Mouse (Mus musculus): ENCODE results near the gene Ripply3. TPM values are rescaled to one million over a fixed set of nuclear protein-coding genes. Genes with fewer than 3 reads are reported as not detected.

Gene Ripply3
- polyA plus RNA-seq, 1 experiment: not detected

DNA sequence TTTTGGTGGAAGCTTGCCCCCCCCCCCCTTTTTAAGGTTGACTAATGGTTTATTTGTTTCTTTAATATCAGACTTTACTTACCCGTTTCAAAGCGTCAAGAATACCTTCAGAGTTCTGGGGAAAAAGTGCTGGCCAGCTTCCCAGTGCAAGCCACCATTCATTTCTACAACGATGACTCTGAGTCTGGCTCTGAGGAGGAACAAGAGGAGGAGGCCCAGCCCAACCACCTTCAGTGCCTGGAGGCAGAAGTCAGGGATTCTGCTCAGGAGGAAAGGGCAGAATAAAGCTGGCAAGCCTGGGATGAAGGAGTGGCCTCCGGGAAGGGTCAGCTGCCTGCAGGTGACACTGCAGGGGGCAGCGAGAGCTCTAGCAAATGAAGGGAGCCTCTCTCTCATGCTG is 7.4 kb downstream of the Ripply3 start:
- TF ChIP-seq GATA1 (IDR thresholded peaks at IDR 0.05; ENCODE audit: low read length): no peak

DNA sequence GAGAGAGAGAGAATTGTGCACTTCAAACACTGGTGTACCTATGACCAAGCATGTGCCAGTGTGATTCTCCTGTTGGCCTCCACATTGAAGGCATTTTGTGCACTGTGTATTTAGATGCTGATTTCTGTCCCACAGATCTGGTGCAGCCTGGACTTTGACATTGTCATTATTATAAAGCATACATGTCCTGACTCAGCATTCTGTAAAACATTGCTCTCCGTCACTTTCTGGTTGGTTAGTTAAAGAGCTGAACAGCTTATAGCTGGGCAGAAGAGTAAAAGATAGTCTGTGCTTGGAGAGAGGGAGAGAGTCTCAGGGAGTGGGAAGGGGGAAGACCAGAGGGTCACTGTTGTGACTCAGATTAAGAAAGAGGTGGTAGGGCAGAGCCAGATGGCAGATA is 17.5 kb downstream of the Ripply3 start:
- TF ChIP-seq GATA1 (IDR thresholded peaks at IDR 0.05; ENCODE audit: low read length): no peak

DNA sequence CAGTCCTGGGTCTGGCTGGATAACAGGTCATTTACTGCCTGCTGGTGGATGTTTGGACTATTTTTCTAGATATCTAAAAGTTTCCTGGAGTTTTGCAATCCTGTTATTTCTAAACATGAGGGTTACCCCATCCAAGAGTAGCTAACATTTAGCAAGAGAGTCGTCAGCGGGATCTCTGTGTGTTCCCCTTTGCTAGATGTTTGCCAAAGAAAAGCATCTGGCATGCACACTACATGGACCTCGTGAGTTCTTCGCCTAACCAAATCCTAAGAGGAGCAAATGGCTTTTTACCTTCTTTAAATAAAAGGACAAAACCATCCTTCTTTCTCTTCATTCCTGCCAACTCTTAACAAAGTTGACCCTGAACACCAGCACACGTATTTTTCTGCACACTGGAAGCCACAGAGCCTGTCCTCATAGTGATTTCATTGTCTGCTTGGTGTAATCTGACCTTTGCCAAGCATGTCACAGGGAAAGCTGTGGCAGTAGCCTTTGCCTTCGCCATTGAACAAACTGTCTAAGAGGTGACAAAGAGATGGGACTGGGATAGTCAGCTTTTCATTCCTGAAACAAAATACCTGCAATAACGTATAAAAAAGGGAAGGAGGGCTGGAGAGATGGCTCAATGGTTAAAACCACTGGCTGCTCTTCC is 19.0 kb downstream of the Ripply3 start:
- TF ChIP-seq GATA1 (IDR thresholded peaks at IDR 0.05; ENCODE audit: low read length): no peak

DNA sequence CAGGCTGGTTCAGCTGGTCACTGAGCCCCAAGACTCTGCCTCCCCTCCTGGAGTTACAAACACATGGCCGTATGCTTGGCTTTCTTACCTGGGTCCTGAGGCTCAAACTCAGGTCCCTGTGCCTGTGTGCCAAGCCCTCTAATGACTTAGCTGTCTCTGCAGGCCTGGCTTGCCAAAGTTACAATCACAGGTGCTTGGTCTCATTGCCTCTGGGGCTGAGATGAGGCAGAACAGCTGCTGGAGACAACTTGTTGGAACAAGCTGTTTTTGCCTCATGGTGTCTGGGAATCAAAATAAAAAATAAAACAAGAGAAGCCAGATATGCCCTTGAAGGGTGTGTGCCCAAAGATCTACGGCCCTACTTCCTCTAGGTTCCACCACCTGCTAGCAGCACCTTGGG is 20.6 kb downstream of the Ripply3 start:
- no peak for TF ChIP-seq GATA1 (IDR thresholded peaks at IDR 0.05; ENCODE audit: low read length)

DNA sequence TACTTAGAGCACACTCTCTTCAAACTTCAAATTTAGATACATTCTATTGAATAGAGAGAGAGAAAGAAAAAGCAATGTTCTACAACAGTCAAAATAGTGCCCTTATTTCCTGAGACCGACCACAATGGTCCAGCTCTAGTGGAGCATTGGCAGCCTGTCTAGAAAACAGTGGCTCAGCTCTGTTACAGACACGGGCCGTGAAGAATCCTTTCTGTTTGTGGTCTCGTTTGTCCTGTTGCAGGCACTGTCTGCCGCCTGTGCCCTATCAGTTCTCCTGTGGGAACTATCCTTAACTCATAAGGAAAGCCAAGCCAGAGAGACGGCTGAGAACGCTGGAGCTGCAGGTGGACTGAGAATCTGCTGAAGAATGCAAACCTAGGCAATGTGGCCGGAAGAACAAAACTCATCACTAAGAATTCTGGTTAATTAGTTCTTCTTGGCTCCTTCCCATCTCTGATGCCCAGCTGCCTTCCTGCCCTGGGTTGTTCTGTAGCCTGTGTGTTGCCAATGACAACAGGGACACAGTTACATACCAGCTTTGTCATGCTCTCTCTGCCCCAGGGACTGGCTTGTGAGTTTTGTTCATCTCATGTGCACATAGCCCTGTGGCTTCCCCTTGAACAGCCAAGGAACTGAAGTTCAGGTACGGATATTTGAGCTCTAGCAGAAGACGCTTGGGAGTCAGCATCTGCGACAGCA is 21.5 kb downstream of the Ripply3 start:
- TF ChIP-seq GATA1 (IDR thresholded peaks at IDR 0.05; ENCODE audit: low read length): no peak

DNA sequence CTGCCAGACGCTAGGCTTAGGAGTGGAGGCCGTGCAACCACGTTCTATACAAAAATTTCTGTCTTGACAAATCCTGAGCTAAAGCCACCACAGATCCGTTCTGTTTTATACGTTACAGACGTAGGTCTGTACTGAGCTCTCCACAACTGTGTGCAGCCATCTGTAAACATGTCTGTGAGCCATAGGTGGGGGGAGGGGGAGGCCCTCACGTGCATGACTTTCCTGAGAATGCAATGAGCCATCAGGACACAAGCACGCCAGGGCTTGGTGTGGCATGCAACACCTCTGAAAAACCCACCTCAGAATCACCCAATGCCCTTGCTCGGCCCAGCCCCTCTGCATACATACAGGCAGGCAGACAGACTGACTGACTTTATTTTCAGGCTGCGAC is 22.1 kb downstream of the Ripply3 start:
- TF ChIP-seq GATA1 (IDR thresholded peaks at IDR 0.05; ENCODE audit: low read length): no peak

DNA sequence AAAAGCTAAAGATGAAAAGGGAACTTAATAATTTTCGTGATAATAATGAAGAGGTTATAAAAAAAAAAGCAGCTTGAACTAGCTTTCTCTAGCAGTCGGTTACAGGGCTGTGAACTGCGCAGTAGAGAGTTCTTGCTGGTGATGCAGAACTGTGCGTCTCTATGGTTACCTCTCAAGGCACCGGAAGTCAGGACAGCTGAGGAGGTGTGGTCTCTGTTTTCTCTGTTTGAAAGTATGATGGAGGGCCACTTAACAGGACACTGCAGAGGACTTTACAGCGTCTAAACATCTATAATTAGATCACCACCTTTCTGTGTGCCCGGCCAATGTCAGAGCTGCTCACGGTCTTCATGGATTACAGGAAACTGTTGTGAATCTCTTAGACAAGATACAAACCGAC is 26.2 kb downstream of the Ripply3 start:
- no peak for TF ChIP-seq GATA1 (IDR thresholded peaks at IDR 0.05; ENCODE audit: low read length)

DNA sequence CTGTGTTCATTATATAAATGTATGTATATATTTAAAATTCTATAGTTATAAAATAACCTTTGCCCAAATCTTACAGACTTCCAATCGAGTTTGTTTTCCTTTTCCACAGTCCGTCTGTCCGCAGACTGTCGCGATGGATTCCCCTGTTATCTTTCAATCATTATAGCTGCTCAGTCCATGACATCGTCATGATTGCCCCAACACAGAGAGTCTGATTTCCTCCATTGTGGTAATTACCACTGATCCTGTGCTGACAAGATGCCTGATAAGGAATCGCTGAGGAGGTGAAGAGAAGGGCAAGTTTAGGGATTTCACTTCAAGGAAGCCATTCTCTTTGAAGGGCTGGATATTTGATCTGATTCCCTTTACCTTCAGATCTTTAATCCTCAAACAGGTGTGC is 27.8 kb downstream of the Ripply3 start:
- peak; percentile 54 for TF ChIP-seq GATA1 (IDR thresholded peaks at IDR 0.05; ENCODE audit: low read length)

DNA sequence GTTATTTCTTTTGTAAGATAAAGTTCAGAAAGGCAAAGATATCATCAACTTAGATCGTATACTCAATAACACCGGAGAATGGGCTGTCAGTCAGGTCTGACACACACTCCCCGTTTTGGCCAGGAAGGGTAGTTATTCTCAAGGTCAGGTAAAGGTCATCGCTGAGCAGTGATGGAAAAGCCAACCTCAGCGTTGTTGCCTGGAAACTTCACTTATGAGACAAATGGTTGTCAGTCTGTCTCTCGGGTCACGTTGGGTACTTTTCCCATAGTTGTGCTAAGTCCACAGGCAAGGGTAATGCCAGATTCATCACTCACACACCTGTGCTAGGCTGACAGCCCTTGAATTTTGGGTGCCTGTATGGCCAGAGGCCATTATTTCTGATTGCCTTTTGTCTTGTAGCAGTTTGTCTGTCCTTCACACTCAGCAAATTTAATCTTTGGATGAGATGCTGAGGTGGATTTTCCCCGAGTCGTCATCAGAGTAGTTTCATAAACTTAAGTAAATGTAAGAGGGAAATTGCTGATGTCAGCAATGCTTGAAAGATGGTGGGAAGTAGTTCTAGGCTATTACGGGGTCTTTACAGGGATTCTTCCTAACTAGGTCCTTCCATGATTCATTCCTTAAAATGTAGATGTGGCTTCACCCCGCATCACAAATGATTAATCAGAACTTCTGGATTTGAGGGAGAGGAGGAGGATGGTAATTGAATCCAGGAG is 28.7 kb downstream of the Ripply3 start:
- TF ChIP-seq GATA1 (IDR thresholded peaks at IDR 0.05; ENCODE audit: low read length): no peak

DNA sequence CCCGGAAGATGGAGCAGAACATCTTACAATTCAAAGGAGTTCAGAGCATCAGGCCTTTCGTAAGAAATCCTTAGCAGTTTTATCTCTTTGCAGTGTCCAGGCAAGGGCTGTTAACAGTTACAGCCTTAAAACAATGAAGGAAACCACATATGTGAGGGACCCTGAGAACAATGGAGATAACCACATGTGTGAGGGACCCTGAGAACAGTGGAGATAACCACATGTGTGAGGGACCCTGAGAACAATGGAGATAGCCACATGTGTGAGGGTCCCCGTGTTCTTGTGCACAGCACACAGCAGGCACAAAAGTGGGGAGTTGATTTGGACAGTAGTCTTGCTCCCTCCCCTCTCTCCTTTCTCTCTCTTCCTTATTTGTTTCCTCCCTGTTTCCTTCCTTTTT is 29.9 kb downstream of the Ripply3 start:
- TF ChIP-seq GATA1 (IDR thresholded peaks at IDR 0.05; ENCODE audit: low read length): peak; percentile 80

DNA sequence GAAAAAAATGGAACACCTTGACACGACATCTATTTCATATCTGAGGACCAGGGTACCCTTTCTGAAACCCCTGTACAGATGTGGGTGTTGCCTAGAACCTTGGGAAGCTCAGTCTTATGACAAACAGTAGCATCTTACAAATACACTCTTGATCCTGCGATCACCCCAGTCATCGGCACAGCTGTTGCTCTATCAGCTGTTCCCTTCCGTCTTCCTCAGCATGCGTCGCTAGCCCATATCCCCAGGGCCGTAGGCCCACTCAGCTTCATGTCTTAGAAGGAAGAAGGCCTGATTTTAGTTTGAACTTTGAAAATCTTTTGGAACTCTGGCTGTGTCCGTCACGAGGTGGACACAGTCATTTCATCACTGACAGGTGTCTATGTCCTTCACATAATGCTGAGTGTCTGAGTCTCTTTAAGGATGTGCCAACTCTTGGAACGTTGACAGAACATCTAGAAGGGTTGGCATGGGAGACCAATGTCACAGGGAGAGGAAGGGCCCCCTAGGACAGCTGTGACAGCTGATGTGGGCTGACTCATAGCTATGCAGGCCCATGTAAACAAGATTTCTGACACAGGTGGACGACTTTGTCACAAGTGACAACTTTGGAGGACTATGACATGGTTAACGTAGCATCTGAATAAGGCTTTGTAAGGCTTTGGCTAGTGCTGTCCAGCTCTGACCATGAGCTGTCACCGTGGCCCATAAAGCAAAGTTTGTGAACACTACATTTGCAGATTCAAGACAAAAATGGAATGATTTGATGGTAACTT is 32.5 kb downstream of the Ripply3 start:
- TF ChIP-seq GATA1 (IDR thresholded peaks at IDR 0.05; ENCODE audit: low read length): no peak

DNA sequence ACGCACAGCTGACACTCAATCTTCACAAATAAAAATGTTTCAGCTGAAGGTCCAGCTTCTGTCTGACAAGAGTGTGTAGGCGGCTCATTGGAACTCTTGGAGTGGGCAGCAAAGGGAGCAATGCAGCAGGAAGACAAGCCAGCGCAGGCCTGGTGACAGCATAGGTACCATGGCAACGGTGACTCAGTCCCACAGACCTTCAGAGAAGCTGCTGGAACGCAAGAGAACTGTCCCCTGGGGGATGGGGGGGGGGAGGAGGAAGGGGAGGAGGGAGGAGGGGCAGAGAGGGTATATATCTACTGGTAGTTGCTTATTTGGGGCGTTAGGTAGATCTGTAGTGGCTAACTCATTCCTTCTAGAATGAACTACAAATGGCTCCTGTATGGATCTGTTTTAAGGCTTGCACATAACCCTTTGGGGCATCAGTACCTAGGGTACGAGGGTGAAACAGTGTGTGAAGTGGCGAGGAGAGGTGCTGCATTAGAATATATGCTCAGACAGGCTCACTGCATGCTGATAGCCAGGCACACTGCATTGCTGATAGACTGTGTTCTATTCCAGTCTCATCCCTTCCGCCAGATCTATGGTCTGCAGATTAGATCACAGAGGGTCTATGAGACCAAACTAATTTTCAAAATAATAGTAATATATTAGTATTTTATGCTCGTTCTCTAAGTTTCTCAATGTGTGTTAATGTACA is 34.1 kb downstream of the Ripply3 start:
- no peak for TF ChIP-seq GATA1 (IDR thresholded peaks at IDR 0.05; ENCODE audit: low read length)

DNA sequence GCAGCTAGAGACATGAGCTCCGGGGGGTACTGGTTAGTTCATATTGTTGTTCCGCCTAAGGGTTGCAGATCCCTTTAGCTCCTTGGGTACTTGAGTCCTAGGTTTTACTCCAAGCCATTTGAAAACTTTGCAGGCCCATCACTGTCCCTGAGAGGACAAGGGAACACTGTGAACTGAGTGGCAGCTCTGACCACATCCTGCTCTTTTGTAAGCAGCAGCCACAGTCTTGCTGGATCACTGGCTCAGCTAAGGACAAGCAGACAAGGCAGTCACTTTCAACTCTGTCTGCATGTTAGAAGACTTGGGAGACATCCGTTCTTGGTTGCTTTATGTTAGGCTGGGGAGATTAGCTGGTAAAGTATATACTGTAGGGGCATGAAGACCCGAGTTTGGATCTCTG is 35.6 kb downstream of the Ripply3 start:
- TF ChIP-seq GATA1 (IDR thresholded peaks at IDR 0.05; ENCODE audit: low read length): no peak

DNA sequence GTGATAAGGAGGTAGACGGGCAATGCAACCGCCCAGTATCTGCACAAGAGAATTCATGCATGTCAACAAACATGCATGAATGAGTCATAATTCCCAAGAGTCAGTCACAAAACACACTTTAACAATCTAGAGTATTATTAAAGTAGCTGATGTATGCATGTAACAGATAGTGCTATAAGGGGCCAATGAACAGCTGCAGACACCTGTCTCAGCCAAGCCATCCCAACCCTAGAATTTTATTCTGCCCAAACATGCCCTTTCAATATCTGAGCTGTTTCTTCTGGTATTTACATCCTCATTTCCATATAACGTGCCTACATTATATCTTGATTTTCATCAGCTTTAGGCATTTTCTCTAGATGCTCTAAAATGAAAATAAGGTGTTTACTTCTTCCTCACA is 37.2 kb downstream of the Ripply3 start:
- TF ChIP-seq GATA1 (IDR thresholded peaks at IDR 0.05; ENCODE audit: low read length): no peak

DNA sequence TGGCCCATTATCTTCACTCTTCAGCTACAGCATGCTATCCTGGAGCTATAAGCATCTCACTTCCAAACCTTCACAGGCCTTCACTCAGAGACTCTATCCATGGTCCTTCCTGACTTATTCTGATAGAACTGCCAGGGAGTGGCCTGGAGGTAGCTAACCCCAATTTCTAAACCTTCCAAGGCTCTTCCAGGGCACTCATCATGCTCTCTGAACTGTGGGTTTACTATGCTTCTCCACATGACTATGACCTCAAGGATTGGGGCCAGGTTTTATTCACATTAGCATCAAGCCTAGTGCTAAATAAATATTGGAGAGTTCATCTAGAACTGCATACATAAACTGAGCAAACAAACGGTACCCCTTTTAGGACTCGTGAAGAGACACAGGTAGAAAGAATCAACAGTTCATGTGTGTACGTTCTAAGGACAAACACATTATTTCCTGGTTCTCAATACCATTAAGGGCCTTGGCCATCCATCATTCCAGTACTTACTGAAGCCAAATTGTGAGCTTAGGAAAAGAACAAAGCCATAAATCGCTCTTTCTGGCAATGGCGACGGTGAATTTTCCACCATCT is 41.5 kb downstream of the Ripply3 start:
- TF ChIP-seq GATA1 (IDR thresholded peaks at IDR 0.05; ENCODE audit: low read length): no peak

Data from G1E-ER4 (cell line).